Mouse (Mus musculus): ENCODE measurements around the gene Pitpnm3. TPM values are rescaled to one million over a fixed set of nuclear protein-coding genes. Genes with fewer than 3 reads are reported as not detected.
"Not testable (repeated sequence)": the region's sequence is repeated elsewhere in the genome, so short reads cannot be mapped to it uniquely, and the experiment has no call there.

Gene Pitpnm3
- total RNA-seq (2021) = 10 to 100 TPM; 31.6 to 34.4 TPM
- long read RNA-seq, full-length matches to known transcripts = 16 of 46 reads
- long read RNA-seq, partial matches to known transcripts = 13 of 46 reads
- long read RNA-seq, other reads (novel, unspliced or antisense) = 17 of 46 reads

- no peak for DNase-seq (ENCODE audit: low spot score in 2 of 2)
Measured at GRCm38 (mm10) chr11:72135383-72136158, at the start of gene Pitpnm3. Gene Pitpnm3 (minus strand): TSS chr11:72135778.

GRCm38 (mm10) chr11:72184252-72184651 is 48.7 kb upstream of the Pitpnm3 start:
- no peak for DNase-seq (ENCODE audit: low spot score in 2 of 2)

DNA sequence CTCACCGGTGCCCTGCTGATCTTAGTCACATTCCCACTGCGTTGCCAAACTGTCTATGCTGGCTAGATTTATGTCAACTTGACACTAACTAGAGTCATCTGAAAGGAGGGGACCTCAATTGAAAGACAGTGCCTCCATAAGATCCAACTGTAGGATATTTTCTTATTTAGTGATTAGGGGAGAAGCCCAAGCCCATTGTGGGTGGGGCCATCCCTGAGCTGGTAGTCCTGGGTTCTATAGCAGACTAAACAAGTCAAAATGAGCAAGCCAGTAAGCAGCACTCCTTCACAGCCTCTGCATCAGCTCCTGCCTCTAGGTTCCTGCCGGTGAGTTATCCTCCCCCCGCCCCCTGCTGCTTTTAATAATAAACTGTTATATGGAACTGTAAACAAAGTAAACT is 45.6 kb upstream of the Pitpnm3 start:
- no peak for DNase-seq (ENCODE audit: low spot score in 2 of 2)

- no peak for DNase-seq (ENCODE audit: low spot score in 2 of 2)
Measured at GRCm38 (mm10) chr11:72180556-72180955, 45.0 kb upstream of the Pitpnm3 start.

DNA sequence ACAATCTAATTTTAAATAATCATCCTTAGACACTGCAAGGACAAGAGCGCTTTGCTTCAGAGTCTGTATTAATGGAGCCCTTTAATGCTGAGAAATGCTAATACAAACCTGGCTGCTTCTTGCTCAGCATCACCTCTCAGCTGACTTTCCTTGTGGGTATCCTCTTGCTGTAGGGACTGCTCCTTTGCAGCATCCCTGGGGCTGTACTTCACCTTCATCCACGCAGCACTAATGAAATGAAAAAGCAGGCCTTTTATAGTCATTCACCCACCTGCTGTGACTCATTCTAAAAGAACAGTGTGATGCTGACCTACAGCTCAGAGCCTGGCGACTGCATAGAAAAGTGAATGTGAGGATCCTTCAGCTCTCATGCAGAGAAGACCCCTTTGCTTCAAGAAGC is 41.0 kb upstream of the Pitpnm3 start:
- DNase-seq (ENCODE audit: low spot score in 2 of 2) = no peak

GRCm38 (mm10) chr11:72175966-72176365 is 40.4 kb upstream of the Pitpnm3 start:
- DNase-seq (ENCODE audit: low spot score in 2 of 2) = peak in 1 of 2 experiments; percentile 45

- no peak for DNase-seq (ENCODE audit: low spot score in 2 of 2)
Measured at GRCm38 (mm10) chr11:72174721-72175120, 39.1 kb upstream of the Pitpnm3 start.

- DNase-seq (ENCODE audit: low spot score in 2 of 2) = no peak
Measured at GRCm38 (mm10) chr11:72173506-72173905, 37.9 kb upstream of the Pitpnm3 start.

GRCm38 (mm10) chr11:72171906-72172305 is 36.3 kb upstream of the Pitpnm3 start:
- not testable (repeated sequence) for DNase-seq (ENCODE audit: low spot score in 2 of 2)

- no peak for DNase-seq (ENCODE audit: low spot score in 2 of 2)
Measured at GRCm38 (mm10) chr11:72169871-72170270, 34.3 kb upstream of the Pitpnm3 start.

- no peak for DNase-seq (ENCODE audit: low spot score in 2 of 2)
Measured at GRCm38 (mm10) chr11:72163198-72163597, 27.6 kb upstream of the Pitpnm3 start.

- DNase-seq (ENCODE audit: low spot score in 2 of 2) = no peak
Measured at GRCm38 (mm10) chr11:72156624-72157023, 21.0 kb upstream of the Pitpnm3 start.

- DNase-seq (ENCODE audit: low spot score in 2 of 2) = no peak
Measured at GRCm38 (mm10) chr11:72155981-72156428, 20.4 kb upstream of the Pitpnm3 start.

DNA sequence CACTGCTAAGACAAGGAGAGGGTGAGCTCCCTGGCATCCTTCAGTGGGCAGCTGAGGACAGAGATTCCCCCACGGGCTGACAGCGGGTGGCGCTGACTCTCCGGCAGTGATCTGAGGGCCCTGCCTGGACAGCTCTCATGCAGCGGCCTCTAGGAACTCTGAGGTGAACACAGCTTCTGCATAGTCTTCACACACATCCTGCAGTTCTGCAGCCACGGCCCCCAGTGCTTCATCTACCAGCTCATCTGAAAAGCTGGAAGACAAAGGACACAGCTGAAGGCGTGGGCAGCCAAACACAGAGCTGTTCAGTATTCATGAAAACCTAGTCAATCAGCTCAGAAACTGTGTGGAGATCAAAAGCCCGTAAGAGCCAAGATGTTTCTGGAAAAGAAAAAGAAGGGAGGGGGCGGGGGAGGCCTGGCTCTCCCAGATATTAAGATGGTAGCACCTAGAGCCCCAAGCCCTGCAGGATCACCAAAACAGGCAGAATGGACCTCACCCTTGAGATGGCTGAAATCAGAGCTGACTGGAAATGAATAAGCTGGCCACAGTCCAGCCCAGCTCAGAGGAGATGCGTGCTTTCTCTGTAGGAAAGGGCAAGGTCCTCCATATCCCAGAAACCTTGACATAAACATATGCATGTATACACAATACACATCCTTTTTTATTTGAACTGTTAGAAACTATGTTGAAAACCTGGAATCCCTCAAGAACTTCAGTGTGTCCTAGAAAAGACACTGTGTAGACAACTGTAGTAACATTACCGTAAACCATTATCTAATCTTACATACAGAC is 19.8 kb upstream of the Pitpnm3 start:
- peak; percentile 75 to 87 for DNase-seq (ENCODE audit: low spot score in 2 of 2)

- DNase-seq (ENCODE audit: low spot score in 2 of 2) = no peak
Measured at GRCm38 (mm10) chr11:72153122-72153862, 17.7 kb upstream of the Pitpnm3 start.

DNA sequence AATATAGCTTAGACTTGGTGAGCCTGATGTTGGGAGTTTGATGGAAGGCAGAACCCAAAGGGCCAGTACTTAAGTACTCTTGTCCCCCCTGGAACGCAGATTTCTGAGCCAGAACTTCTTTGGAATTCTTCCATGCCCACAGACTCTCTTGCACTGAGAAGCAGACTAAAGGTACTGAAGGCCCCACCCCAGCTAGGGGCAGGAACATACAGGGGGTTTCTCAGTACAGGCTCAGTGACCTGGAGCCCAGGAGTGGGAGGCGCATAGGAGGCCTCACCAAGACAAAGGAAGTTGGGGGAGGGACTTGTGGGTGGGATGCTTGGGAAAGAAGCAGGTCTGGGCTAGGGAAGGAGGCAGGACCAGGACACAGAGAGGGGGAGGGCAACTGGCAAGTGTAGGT is 15.5 kb upstream of the Pitpnm3 start:
- no peak for DNase-seq (ENCODE audit: low spot score in 2 of 2)

DNA sequence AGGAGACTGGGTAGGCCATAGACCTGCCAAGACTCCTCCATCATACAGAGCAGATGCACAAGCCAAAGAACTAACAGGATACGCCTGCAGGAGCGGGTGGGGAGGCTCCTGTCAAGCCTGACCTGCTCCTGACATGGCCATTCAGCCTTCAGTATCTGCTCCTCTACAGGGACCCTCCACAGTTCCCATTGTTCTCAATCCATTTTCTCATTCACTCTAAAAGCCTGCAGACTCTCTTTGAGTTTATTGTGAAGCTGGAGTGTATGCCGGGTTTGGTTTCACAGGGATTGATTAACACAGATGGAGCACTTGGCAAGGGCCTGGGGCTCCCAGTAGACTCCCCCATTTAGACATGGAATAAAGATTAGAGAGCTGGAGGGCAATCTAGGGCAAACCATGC is 12.3 kb upstream of the Pitpnm3 start:
- peak in 1 of 2 experiments; percentile 57 for DNase-seq (ENCODE audit: low spot score in 2 of 2)

DNA sequence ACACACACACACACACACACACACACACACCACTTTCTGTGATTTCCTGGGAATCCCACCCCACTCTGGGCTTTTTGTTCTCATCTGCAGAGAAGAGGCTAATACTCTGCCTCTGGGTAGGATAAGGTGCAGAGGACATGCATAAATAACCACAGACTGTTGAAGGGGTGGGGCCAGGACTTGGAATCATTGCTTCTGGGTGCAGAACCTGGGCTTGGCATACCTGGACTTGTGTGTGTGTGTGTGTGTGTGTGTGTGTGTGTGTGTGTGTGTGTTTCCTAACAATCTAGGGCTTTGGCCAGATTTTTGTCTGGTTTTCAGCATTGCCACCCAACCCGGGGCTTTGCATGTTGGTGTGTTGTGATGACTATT is 10.3 kb upstream of the Pitpnm3 start:
- no peak for DNase-seq (ENCODE audit: low spot score in 2 of 2)

DNA sequence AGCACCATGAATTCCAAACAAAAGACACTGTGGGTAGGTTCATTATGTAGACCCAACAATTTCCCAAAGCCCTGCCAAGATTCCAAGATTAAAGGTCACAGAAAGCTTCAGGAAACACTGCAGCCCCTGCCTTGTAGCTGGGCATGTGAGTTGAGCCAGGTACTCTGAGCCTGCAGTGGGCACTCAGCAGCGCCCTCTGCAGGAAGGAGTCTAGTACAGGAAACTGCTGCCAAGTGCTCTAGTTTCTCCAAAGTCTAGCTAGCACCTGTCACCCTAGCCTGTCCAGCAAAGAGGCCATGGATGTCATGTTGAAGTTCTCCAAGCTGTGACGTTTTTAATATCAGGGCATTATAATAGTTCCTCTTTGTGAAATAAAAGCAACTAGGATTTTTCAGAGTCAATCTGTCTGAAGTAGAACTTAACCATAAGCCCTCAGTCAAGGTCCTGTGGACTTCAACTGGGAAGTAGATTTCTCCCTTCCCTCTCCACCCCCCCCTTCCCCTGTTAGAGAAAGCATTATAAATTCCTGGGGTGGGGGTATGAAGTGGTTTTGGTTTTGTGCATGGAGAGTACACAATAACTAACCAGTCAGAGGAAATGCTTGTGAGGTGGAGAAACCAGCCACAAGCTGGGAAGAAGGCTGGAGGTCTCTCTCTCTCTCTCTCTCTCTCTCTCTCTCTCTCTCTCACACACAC is 9.8 kb upstream of the Pitpnm3 start:
- DNase-seq (ENCODE audit: low spot score in 2 of 2) = no peak

DNA sequence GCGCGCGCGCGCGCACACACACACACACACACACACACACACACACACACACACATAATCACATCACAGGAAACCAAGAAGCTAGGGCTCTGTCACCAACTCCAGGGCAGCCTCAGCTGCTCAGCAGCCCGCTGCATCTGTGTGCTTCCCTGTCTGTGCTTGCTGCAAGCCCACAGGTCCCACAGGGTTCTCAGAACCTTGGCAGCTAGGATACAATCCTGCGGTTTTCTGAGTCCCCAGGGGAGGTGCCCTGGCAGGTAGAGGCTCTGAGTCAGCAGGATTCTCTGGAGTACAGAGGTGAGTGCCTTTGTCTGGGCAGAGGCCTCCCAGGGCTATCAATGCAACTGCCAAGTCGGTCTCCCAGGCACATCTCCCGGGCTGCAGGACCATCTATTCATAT is 7.3 kb upstream of the Pitpnm3 start:
- DNase-seq (ENCODE audit: low spot score in 2 of 2) = no peak

- DNase-seq (ENCODE audit: low spot score in 2 of 2) = no peak
Measured at GRCm38 (mm10) chr11:72140198-72140597, 4.6 kb upstream of the Pitpnm3 start.
